Mouse (Mus musculus) gastrocnemius, postnatal 10 days (tissue): Measurements from ENCODE around the gene Otulinl. TPM values are rescaled to one million over a fixed set of nuclear protein-coding genes. Genes with fewer than 3 reads are reported as not detected.

Experiments used
- DNase-seq: peaks from one replicate; pipeline ENCODE4 v3.0.0; 2021; ENCODE audit warnings: mixed read lengths
- total RNA-seq, 2 experiments: library from RNA; stranded (reverse); gene quantifications; 2 replicates each; pipeline ENCODE4 v1.2.3; 2021

The Otulinl gene
- total RNA-seq, 2 experiments from 2014 or later = 2.3 to 3.6 TPM

DNA sequence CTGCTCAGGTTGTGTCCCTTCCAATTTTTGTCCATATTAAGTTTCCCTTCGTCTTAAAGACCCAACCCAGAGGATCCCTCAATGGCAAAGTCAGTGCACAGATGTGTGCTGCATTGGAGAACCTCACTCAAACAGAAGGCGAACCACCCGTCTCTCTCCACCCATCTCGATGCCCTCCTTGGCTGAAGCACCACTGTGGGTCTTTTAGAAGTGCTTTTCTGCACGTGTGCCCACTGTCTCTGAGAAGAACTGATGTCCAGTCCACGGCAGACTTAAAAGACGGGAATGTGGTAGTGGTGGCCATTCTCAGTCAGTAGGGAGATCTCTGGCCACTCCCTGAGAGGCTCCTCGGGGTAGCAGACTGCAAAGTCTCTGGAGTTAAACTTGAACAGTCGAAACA, 24.8 kb downstream of the Otulinl start:
- DNase-seq = no peak

DNA sequence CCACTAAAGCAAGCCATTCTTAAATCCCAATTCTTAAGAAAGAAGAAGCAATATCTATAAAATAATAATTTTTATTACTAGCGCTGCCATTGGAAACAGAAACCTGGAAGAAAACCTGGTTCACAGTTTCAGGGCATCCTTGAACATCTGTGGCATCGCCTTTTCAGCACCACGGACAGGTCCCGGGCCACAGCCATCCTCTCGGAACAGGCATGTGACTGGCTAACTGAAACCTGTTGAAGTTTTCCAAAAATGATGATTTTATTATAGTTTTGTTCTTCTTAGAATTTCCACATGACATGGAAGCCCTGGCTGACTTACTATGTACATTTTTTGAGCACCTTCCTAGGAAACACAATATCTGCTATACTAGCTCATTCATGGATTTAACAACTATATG, 26.4 kb downstream of the Otulinl start:
- peak; percentile 66 for DNase-seq

DNA sequence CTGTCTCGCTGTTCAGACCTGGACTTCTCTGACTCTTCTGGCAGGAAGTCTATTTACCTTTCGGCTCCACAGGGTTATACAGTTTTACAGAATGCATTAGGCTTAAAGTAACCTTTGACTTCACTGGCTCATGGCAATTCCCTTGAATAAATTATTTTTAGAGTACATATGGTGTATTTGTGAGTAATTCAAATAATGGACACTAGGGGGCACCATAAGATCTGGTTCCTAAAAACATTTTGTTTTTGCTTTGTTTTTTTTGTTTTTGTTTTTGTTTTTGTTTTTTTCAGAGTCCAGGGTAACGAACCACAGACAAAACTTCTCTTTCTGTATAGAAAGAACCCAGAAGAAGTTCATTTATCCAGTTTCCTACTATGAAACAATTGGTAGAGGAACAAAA, 33.7 kb downstream of the Otulinl start:
- DNase-seq = no peak

DNA sequence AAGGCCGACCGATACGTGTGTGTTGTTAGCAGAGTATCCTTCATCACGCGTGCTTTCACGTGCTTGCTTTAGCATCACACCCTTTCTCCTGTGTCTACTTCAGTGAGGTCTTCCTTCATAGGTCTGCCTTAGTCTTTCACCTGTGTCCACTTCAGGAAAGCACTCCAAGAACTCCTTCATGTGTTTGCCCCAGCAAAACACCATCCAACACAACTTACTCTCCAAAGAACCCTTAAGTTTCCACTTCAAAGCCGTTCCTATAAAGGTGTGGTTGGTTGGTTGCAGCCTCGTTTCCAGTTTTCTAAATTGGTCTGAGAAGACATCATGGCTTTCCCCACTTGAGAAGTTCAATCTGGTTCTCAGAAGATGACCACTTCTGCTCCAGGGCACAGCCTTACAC, 34.7 kb downstream of the Otulinl start:
- DNase-seq = no peak

DNA sequence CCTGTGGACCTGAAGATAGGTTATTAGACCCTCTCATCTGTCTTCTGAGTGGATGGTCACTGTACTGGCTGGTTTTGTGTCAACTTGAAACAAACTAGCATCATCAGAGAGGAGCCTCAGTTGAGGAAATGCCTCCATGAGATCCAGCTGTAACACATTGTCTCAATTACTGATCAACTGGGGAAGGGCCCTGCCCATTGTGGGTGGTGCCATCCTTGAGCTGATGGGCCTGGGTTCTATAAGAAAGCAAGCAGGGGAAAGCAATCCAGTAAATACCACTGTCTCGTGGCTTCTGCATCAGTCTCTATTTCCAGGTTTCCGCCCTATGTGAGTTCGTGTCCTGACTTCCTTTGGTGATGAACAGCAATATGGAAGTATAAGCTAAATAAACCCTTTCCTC, 36.1 kb downstream of the Otulinl start:
- DNase-seq = no peak

DNA sequence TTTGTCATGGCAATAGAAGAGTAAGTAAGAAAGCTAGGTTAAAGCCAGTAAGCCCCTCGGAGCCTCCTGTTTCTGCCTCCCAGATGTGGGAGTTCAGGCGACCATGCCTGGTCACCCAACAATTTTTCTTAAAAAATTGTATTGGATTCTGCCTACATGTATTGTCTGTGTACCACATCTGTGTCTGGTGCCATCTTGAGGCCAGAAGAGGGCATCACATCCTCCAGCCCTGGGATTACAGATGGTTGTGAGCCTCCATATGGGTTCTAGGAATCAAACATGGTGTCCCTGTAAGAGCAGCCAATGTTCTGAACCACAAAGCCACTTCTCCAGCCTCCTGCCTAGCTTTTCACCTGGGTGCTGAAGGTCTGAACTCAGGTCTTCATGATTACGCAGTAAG, 38.5 kb downstream of the Otulinl start:
- peak; percentile 16 for DNase-seq

DNA sequence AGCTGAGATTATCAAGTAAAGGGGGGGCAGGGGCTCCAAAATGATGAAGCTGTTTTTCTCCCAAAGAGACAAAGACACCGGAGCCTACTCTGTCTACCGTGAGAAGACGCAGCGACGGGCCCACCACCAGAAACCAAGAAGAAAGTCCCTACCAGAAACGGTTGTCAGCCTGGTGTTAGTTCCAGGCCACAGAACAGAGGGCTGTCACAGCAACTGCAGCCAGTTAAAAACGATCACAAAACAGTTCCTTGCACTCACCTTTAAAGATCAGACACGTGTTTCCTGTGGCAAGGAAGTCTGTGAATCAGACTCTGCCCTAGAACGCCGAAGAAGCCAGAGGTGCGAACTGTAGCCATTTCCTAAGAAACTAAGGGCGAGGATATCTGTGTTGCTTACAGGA, 40.2 kb downstream of the Otulinl start:
- DNase-seq = no peak

DNA sequence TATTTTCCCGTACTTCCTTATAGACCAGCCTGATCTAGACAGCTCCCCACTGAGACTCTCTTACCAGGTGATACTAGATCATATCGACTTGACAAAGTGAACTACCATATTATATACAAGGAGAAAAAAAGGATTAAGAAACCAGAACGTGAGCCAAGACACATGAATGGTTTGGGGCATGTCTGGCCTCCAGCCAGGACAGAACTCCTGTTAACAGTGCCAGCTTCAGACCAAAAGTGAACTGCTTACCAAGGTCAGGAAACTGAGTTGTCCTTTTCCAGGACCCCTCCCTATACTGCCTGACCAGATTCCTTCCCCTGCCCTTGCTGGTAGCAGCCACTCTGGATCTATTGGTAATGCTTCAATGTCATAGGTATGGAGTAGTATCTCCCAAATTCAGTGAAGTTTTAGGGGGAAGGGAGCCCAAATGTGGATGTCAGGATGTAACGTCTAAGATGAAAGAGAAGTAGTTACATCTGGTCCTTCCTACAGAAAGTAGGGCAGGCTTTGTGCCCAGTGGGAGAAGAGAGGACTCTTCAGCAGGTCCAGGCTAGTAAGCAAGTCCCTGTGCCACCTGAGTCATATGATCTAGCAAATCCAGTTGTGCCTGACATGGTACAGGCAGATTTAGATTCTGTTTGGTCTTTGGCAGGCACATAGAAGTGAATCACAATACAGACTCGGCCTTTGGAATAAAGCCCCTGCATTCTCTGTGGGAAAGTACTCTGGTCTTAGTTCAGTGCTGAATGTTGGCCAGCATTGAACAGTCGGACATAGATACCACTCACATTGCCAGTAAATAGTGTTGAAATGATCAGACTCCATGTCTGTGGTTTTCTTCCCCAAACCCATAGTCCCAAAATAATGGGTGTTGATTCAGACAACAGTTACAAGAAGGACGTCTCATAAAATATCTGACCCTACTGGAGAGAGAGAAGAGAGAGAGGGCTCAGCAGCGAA, 47.2 kb downstream of the Otulinl start:
- no peak for DNase-seq

DNA sequence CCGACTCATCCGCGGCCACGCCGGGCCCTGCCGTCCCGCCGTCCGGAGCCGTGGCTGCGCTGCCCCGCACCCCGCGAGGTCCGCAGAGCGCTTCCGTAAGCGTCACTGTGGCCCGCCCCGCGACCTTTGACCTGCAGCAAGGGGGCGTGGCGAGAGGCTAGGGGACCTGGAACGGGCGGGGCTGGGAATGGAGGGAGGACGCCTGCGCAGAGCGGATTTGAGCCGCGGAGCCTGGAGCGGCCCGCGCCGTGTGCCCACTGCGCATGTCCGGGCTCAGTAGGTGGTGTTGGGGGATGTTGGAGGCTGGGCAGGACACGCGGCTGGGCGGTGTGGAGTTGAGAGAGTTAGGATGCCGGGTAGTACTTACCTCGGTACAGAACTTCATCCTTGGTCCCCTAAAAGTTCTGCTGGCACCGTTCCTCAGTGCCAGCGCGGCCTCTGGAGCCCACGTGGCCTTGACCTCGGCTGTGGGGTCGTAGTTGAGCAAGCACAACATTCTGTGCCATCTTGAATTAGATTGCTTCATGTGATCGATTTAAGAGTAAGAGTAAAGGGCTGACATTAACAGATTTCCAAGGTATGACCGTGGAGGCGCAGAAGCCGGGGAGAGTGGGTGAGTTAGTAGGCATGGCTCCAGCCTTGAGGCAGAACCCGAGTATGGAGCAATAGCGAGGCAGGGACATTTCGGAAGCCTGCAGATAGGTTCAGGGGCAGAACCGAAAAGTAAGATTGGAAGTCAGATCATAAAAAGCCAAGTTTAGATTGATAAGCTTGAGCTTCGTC, 50.6 kb downstream of the Otulinl start, which contains the start of gene Otulin:
TSS of gene Otulin (minus strand) at position 93 of the 783 bp plus-strand sequence.
- DNase-seq = peak; percentile 100

DNA sequence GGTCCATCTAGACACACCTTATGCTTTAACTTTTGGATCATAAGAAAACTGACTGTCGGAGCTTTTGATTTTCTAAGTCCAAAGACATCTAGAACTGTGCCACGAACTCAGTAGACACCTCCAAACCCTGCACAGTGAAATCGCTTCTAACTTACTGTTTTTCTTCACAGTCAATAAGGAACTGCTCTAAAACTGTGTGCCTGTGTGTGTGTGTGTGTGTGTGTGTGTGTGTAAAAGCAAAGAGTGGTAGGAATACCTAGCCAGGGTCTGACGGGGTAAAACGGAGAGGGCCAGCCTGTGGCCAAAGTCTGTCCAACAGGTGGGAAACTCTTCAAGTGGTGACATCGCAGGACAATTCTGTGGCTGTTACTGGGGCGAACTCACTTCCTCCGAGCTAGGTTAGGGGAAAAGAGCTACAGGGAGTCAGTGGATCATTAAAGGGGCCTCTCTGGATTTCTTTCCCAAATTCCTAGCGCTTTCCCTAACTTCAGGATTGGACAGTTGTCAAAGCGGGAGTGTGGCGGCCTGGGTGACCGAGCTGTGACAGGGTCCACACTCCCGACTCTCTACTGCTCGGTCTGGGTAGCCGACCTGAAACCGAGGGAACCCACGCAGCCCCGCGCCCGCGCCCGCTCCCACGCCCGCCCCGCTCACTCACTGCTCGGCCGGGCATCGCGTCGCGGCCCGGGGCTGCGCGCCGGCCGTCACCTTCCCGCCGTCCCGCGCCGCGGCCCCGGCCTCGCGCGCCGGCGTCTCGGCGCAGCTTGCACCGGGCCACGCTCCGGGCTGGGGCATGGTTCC, 51.4 kb downstream of the Otulinl start:
- peak; percentile 15 for DNase-seq

DNA sequence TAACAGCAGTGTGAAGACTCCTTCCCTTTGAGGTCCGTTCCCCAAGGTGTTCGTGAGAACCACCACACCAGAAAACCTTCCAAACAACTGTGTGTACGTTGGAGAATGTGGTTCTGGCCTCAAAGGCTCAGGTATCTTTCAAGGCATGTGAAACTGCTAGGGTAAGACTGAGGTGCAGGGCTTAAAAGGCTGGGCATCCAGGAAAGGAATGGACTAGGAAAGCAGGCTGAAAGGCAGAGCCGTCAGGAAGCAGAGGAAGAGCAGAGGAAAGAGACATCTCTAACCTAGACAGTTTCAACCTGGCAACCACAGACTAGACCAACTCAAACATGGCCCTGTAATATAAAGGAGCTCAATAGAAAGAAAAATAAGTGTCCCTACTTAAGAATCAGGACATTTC, 52.3 kb downstream of the Otulinl start:
- DNase-seq = no peak

DNA sequence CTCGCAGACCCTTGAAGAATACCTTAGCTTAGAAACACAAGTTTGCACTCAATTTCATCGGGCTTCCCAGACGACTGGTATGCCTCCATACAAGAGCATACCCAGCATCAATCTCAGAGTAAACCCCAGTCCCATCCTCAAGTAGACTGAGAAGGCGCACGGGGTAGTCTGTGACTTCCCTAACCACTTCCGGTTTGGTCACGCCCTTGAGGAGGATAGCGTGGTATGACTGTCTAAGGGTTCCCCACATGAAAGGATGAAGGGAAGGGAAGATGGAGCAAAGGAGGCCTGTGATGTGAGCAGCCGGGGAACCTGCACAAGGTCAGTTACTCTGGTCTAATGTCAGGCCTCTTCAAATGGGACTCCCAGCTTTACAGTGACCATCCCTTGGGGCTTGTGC, 53.6 kb downstream of the Otulinl start:
- DNase-seq = no peak

DNA sequence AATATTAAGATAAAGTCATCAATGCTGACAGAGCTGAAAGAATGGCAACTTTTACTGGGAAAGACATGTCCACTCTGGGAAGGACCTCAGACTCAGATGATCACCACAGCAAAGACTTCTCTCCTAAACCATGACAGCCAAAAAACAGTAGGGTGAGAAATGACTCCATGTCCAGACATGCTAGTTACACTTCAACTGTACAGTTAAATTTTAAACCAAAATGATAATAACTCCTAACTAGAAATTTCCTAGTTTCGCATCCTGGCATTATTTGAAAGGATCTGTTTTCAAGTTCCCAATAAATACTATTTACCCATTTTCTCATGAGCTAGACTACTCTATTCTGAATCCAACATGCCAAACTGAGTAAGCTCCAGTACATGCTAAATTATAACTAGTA, 55.1 kb downstream of the Otulinl start:
- DNase-seq = no peak

DNA sequence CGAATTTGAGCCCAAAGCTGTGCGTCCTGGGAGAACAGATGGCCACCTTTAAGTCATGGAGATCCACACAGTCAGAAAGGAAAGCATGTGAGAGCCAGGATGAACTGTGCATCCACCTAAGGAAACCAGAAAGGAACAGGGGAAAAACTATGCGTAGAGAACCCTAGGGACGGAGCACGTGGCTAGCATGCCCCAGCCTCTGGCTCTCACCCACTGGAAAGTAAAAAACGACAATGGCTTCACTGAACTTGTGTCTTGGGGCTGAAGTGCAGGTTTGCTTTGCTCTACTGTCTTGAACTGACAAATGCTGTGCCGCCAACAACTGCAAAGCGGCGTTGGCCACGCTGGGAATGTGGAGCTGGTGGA, 55.5 kb downstream of the Otulinl start:
- no peak for DNase-seq

DNA sequence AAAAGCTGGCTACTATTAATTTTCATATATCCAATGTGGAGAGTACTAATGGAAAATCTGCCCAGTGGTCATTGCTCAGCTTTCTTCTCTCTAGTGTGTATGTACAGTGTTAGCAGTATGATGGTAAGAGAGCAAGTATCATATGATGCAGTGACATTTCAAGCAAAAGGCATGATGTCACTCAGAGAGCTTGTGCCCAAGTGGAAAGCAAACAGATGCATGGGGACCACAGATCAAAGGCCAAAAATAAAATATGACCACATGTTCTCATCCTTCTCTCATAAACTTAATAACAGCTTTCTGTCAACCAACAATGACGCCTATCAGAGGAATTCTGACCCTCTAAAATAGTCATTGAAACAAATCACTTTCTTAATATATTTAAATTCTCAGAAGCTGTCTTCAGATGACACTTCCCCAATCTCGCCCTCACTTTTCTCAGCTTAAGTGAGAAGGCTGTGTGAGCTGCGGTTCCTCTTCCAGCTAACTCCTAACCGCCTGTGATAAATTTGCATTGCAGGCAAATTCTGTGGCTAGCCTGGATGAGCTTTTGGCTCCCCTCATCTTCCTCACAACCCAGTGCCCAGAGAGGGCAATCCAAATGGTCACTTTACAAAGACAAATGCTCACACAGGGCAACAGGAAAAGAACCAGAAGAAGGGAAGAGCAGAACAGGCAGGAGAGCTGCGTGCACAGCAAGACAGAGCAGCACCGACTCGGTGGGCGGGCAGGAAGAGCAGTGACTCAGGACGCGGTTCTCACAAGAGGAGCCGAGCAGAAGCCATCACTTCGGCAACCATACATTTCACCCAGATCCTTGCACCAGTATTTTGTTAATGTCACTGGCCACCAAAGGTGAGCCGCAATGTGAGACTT, 56.1 kb downstream of the Otulinl start:
- no peak for DNase-seq

DNA sequence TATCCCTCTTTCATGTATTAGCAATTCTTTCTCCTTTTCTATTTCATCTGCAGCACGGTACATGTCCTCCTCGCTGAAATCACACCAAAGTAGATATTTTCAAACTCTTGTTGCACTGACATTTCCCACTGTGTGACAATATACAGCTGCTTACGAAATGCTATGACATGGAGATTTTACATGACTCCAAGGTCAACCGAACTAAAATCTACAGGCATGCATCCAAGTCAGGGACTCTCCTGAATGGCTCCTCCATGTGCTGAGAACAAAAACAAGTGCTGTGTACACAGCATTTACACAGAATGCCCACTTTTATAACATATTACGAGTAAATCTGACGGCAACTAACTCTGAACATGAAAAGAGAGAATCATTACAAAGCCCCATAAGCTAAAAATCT, 58.1 kb downstream of the Otulinl start:
- no peak for DNase-seq

DNA sequence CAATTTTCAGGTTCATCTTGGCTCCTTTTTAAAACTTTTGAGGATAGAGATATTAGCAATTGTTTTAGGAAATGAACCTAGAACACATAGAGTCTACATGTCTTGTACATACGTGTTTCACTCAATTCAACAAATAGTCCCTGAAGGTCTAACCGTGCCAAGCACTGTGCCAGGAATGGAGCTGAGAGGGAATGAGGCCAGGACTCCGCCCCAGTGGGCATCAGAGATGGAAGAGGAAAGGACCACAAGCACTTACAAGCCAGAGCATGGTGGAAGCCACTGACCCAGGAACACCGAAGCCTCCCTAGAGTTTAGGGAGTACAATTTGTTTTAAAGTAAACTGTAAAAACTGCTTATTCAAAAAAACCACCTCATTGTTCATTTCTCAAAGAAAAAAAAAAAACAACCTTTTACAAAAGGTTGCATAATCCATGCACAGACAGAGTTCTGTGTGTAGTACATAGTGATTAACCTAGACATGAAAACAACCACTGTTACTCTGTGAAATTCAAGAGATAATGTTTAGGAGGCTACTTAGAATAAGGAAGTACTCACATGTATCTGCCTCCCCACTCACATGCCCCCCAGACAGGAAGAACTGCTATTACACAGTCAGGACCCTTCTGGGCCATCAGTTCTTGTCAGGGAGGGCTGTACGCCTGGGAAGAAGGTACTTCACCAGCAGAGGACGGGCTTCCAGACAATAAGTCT, 60.7 kb downstream of the Otulinl start:
- no peak for DNase-seq

DNA sequence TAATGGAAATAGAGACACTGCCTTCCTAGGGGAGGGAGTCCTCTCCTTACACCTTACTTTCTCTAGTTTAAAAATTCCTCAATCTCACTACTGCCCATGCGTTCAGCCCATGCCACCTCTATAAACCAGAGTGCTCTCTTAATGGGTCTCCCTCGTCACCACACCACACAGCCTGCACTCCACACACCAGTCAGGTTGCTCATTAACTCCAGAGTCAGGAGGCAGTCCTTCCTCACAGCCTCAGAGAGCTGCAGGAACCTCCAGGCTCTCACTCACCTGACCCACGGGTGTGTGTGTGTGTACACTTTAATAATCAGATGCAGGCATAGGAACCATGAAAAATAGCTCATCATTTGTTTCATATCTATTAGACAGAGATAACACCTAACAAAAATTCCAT, 61.7 kb downstream of the Otulinl start:
- no peak for DNase-seq

DNA sequence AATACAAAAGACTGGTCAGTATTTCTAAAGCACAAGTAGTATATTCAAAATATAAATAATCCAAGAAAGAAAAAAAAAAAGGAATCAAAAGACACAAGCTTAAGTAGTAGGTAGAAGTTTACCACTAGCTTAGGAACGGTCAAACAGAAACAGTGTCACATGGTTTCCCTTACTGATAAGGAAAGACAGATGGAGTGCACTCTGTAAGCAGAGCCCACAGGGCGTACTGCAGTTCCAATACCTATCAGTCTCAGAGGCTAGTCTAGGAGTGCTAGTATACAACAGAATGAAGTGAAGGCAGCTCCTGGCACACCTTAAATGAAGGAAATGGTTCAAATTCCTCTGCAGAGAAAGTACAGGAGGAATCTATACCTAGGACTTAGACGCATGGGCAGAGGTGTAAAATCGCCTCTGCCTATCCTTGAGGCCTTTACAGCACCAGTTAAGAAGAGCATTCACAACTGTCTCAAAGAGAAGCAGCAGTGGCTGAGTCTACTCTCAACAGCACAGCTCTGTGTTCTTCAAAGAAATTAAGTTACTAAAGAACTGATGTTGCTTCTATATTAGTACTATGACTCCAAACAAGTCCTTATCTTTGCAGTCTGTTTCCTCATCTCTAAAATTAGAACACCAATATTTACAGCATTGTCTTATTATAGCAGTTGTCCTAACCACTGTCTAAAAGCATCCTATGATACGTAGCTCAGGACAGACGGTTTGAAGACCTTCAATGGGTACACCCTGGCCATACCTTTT, 62.4 kb downstream of the Otulinl start:
- no peak for DNase-seq

DNA sequence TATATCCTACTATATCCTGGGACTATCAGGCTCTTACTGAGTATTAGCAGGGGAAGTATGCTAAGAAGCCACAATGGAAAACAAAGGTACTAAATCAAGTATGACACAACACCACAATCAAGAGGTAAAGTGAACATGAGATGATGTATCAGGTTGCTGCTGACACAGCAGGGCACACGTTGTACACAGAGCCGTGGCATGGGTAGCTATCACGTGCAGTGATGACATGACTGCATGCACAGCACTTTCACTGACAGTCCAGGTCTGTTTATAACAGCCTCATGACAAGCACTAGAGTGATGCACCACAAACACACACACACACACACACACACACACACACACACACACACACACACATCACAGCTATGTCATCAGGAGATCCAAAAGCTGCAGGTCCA, 64.2 kb downstream of the Otulinl start:
- no peak for DNase-seq
